Mouse (Mus musculus) olfactory bulb, adult 2 months (tissue): ENCODE results near the gene Kcna7.

Experiments
- CTCF ChIP-seq: fragments of 200-500 bp; IDR thresholded peaks from 2 replicates; pipeline ENCODE4 v1.5.1; 2012; ENCODE audit warnings: low read depth, mild to moderate bottlenecking, low read length, moderate library complexity; ENCODE audit not compliant: insufficient read depth
- POLR2A ChIP-seq: fragments of 200-500 bp; IDR thresholded peaks from 2 replicates; pipeline ENCODE4 v1.6.1; 2012; ENCODE audit warnings: mild to moderate bottlenecking, low read depth, low read length, moderate library complexity; ENCODE audit not compliant: insufficient read depth

- TF ChIP-seq CTCF = no peak
- no peak for TF ChIP-seq POLR2A
These were observed 41.1 kb downstream of the Kcna7 start for GRCm38 (mm10) chr7:45446589-45446988.
